Mouse (Mus musculus) hindbrain, embryonic 14.5 days (tissue): ENCODE results near the gene Dao. TPM values are rescaled to one million over a fixed set of nuclear protein-coding genes. Genes with fewer than 3 reads are reported as not detected.

Experiments
- ATAC-seq: fragments of 200-750 bp; cut with Nextera tagmentation; 2 replicates; pipeline ENCODE4 v1.8.0; 2017; ENCODE audit warnings: moderate number of reproducible peaks, mild to moderate bottlenecking, moderate TSS enrichment, moderate library complexity; ENCODE audit not compliant: low FRiP score
- DNase-seq: peaks from one replicate; pipeline ENCODE4 v3.0.0-alpha.2; 2015; ENCODE audit warnings: low spot score
- H3K27ac ChIP-seq: fragments of 300-500 bp; sonication (generic); 2 replicates; pipeline ENCODE4 v1.5.1; 2014; ENCODE audit warnings: mild to moderate bottlenecking, moderate library complexity
- H3K27me3 ChIP-seq: fragments of 300-500 bp; sonication (generic); 2 replicates; pipeline ENCODE4 v1.6.1; 2014; ENCODE audit warnings: mild to moderate bottlenecking, low read length, mixed read lengths; ENCODE audit not compliant: control insufficient read depth, insufficient read depth
- H3K36me3 ChIP-seq: fragments of 300-500 bp; sonication (generic); replicated peaks from 2 replicates; pipeline ENCODE4 v1.6.1; 2014; ENCODE audit not compliant: control insufficient read depth, insufficient read depth
- H3K4me1 ChIP-seq: fragments of 300-500 bp; sonication (generic); replicated peaks from 2 replicates; pipeline ENCODE4 v1.6.1; 2014; ENCODE audit warnings: antibody characterized with exemption, low read length, mixed read lengths; ENCODE audit not compliant: control insufficient read depth, insufficient read depth
- H3K4me2 ChIP-seq: fragments of 300-500 bp; sonication (generic); replicated peaks from 2 replicates; pipeline ENCODE4 v1.6.1; 2014; ENCODE audit warnings: mild to moderate bottlenecking, moderate library complexity
- H3K4me3 ChIP-seq: fragments of 300-500 bp; sonication (generic); replicated peaks from 2 replicates; pipeline ENCODE4 v1.5.1; 2014; ENCODE audit warnings: mild to moderate bottlenecking, low read length
- H3K9ac ChIP-seq: fragments of 300-500 bp; sonication (generic); 2 replicates; pipeline ENCODE4 v1.6.1; 2014
- H3K9me3 ChIP-seq: fragments of 300-500 bp; sonication (generic); 2 replicates; pipeline ENCODE4 v1.6.1; 2016; ENCODE audit warnings: low read length; ENCODE audit not compliant: control insufficient read depth
- WGBS: fragments of 180-500 bp; shearing (Covaris S2); extraction: QIAGEN DNeasy Blood & Tissue Kit; methylation state at CpG from one replicate; pipeline ENCODE4 v1.1.7; 2014; 5-methylcytosine and 5-hydroxymethylcytosine counted together
- polyA plus RNA-seq: library from polyadenylated mRNA; unstranded; fragments of >200 nt; fragmentation: Nextera tagmentation; extraction: Ambion mirVana; gene quantifications from 2 replicates; pipeline ENCODE4 v1.2.1, GENCODE M21; 2014

The Dao gene
- polyA plus RNA-seq, 1 experiment from 2014 or later: not detected

DNA sequence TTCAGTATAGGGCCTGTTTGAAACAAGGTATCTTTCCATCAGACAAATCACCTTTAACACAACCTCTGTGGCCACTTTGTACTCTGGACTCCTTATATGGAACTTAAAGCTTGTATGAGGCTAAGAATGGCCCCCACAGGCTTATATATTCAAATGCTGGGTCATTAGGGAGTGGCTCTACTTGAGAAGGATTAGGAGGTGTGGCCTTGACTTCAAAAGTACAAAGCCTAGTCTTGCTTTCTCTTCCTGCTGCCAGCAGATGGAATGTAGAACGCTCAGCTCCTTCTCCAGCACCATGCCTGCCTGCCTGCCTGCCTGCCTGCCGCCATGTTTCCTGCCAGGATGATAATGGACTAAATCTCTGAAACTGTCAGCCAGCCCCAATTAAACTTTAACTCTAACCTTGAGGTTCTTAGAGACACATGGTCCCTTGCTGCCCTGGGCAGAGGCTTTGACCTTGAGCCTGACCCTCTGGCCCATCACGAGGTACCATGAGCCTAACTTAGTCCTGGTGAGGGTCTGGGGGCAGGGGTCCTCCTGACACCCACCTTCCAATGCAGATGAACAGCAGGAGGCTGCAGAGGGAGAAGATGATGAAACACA, 28.8 kb downstream of the Dao start:
- H3K4me3 ChIP-seq: no peak overlapping the region
- no peak overlapping the region for H3K9ac ChIP-seq
- H3K4me1 ChIP-seq: no peaks in the 10 kb centered on the region
- WGBS: 85% methylated on average over 3 of the region's 3 CpGs
- DNase-seq: no peak
- no peak overlapping the region for H3K4me2 ChIP-seq
- no peaks in the 10 kb centered on the region for H3K9me3 ChIP-seq
- peaks cover 61% of the 10 kb centered on the region for H3K36me3 ChIP-seq
- no peak overlapping the region for H3K27ac ChIP-seq
- no peak for ATAC-seq
- H3K27me3 ChIP-seq: no peaks in the 10 kb centered on the region

- Histone ChIP-seq H3K36me3 (peaks cover 69% of the 10 kb centered on the region), H3K27ac (no peak overlapping the region), H3K4me3 (no peak overlapping the region), H3K4me2 (no peak overlapping the region), H3K4me1 (no peaks in the 10 kb centered on the region), H3K27me3 (no peaks in the 10 kb centered on the region), H3K9me3 (no peaks in the 10 kb centered on the region), H3K9ac (no peak overlapping the region)
- no peak for ATAC-seq
- 80% methylated on average over 7 of the region's 7 CpGs for WGBS
- no peak for DNase-seq
Observed at GRCm38 (mm10) chr5:114034393-114034792, 30.9 kb downstream of the Dao start.

- no peak overlapping the region for H3K27ac ChIP-seq
- H3K9ac ChIP-seq: no peak overlapping the region
- H3K4me2 ChIP-seq: no peak overlapping the region
- H3K4me3 ChIP-seq: no peak overlapping the region
- H3K4me1 ChIP-seq: no peaks in the 10 kb centered on the region
- WGBS: 32% methylated on average over 10 of the region's 10 CpGs
- H3K9me3 ChIP-seq: no peaks in the 10 kb centered on the region
- peaks cover 69% of the 10 kb centered on the region for H3K36me3 ChIP-seq
- ATAC-seq (no peak), DNase-seq (no peak)
- H3K27me3 ChIP-seq: no peaks in the 10 kb centered on the region
Observed at GRCm38 (mm10) chr5:114035111-114035510, 31.6 kb downstream of the Dao start.

GRCm38 (mm10) chr5:114040508-114040907, 37.0 kb downstream of the Dao start:
- ATAC-seq (no peak), DNase-seq (no peak)
- Histone ChIP-seq H3K9ac (no peak overlapping the region), H3K36me3 (peaks cover 65% of the 10 kb centered on the region), H3K4me1 (no peaks in the 10 kb centered on the region), H3K4me2 (no peak overlapping the region), H3K4me3 (no peak overlapping the region), H3K9me3 (no peaks in the 10 kb centered on the region), H3K27me3 (no peaks in the 10 kb centered on the region), H3K27ac (no peak overlapping the region)
- 26% methylated on average over 7 of the region's 8 CpGs for WGBS

- ATAC-seq (no peak), DNase-seq (no peak)
- Histone ChIP-seq H3K4me1 (no peaks in the 10 kb centered on the region), H3K4me2 (no peak overlapping the region), H3K9ac (no peak overlapping the region), H3K4me3 (no peak overlapping the region), H3K27me3 (no peaks in the 10 kb centered on the region), H3K27ac (no peak overlapping the region), H3K36me3 (peaks cover 65% of the 10 kb centered on the region), H3K9me3 (no peaks in the 10 kb centered on the region)
- 73% methylated on average over 1 of the region's 1 CpGs for WGBS
Observed at GRCm38 (mm10) chr5:114040911-114041310, 37.4 kb downstream of the Dao start.

DNA sequence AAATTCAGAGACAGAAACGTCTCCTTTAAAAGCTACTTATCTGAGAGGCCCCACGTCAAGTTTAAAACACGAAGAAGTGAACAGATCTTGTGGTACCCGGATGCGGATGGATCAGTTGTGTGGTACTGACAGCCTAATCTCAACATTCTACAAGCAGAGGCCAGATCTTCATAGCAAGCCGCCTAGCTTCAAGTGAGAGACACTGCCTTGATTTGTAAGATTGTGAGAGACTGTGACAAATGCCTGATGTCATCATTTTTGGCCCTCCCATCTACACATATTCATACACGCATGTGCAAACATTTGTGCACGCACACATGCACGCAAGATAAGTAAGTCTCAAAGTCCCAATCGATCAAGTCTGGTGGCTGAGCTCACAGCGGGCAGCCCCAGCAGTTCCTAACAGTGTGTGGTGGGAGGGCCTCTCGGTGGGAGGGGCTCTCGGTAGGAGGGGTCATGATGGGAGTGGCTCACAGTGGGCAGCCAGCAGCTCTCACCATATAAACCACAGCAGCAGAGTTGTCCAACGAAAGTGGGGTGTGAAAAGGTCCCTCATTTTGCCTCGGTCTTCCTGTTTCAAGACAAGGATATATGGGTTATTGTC, 37.9 kb downstream of the Dao start:
- Histone ChIP-seq H3K27ac (no peak overlapping the region), H3K27me3 (no peaks in the 10 kb centered on the region), H3K36me3 (peaks cover 65% of the 10 kb centered on the region), H3K9ac (no peak overlapping the region), H3K4me2 (no peak overlapping the region), H3K9me3 (no peaks in the 10 kb centered on the region), H3K4me3 (no peak overlapping the region), H3K4me1 (no peaks in the 10 kb centered on the region)
- WGBS: 25% methylated on average over 15 of the region's 15 CpGs
- ATAC-seq: no peak
- no peak for DNase-seq

DNA sequence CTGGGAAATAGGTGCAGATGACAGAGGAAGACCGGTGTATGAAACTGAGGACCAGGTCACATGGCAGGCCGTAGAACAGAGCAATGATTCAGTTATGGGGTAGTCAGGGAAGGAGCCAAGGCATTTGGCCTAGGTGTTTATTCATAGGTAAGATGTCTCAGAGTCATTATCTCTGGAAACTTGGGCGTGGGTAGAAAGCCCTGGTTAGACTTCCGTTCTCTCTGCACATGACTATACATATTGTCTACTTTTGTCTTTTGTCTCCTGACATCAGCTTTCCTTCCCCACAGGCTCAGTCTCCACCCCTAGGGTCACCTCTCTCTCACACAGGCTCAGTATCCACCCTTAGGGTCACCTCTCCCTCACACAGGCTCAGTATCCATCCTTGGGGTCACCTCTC, 40.3 kb downstream of the Dao start:
- Histone ChIP-seq H3K9me3 (no peaks in the 10 kb centered on the region), H3K27me3 (no peaks in the 10 kb centered on the region), H3K9ac (no peak overlapping the region), H3K4me1 (0 out of 2 replicates have a peak, but pooled peaks cover 3% of the 10 kb centered on the region), H3K36me3 (peaks cover 43% of the 10 kb centered on the region), H3K4me2 (no peak overlapping the region), H3K4me3 (no peak overlapping the region), H3K27ac (no peak overlapping the region)
- WGBS: 72% methylated on average over 4 of the region's 4 CpGs
- DNase-seq (no peak), ATAC-seq (no peak)

- Histone ChIP-seq H3K9ac (no peak overlapping the region), H3K27ac (no peak overlapping the region), H3K36me3 (peaks cover 46% of the 10 kb centered on the region), H3K9me3 (no peaks in the 10 kb centered on the region), H3K27me3 (no peaks in the 10 kb centered on the region), H3K4me3 (no peak overlapping the region), H3K4me2 (no peak overlapping the region), H3K4me1 (0 out of 2 replicates have a peak, but pooled peaks cover 6% of the 10 kb centered on the region)
- DNase-seq (peak; percentile 37), ATAC-seq (no peak)
- WGBS: 88% methylated on average over 1 of the region's 1 CpGs
Observed at GRCm38 (mm10) chr5:114045134-114045533, 41.6 kb downstream of the Dao start.

GRCm38 (mm10) chr5:114046151-114046550, 42.6 kb downstream of the Dao start:
- Histone ChIP-seq H3K27me3 (no peaks in the 10 kb centered on the region), H3K4me3 (no peak overlapping the region), H3K9ac (no peak overlapping the region), H3K4me2 (no peak overlapping the region), H3K9me3 (no peaks in the 10 kb centered on the region), H3K36me3 (peaks cover 49% of the 10 kb centered on the region), H3K4me1 (0 out of 2 replicates have a peak, but pooled peaks cover 6% of the 10 kb centered on the region), H3K27ac (no peak overlapping the region)
- ATAC-seq (no peak), DNase-seq (no peak)
- 66% methylated on average over 3 of the region's 3 CpGs for WGBS
